Comparison of ENCODE assay signal across 8 mouse cellular contexts in genomic region chr11:43528683-43529499, GRCm38 (mm10). TPM values are rescaled to one million over a fixed set of nuclear protein-coding genes. Genes with fewer than 3 reads are reported as not detected.
DNase-seq lines count a peak whose midpoint lies in the region; ATAC-seq and TF ChIP-seq lines count a peak whose summit lies in the region.

TSS of gene Ccnjl (plus strand) at chr11:43528784.

- no peak for DNase-seq in ES-E14 (ENCODE audit: low read depth, low spot score)
- DNase-seq in heart, postnatal 25 days (ENCODE audit: low spot score), result peak; percentile 16
- DNase-seq in kidney, postnatal 4 days, result peak; percentile 84 to 88
- peak; percentile 52 for DNase-seq in lung, postnatal 36 days
- peak; percentile 89 for DNase-seq in retina, postnatal 1 day
- peak; percentile 54 for DNase-seq in urinary bladder, postnatal 14 days (ENCODE audit: low spot score)

- H3K9ac ChIP-seq in ES-E14 (ENCODE audit: insufficient read depth, low read depth, low read length, poor library complexity, severe bottlenecking), result peak within 1 kb of the TSS; percentile 83
- peak within 1 kb of the TSS; percentile 79 for H3K9ac ChIP-seq in forebrain, embryonic 13.5 days

- H3K27me3 ChIP-seq in forebrain, embryonic 13.5 days, result no peaks in the 10 kb centered on the region

- H3K9me3 ChIP-seq in ES-E14 (ENCODE audit: control insufficient read depth, insufficient read depth, low read depth, low read length), result no peaks in the 10 kb centered on the region
- no peaks in the 10 kb centered on the region for H3K9me3 ChIP-seq in forebrain, embryonic 13.5 days (replicated peaks)

- intact Hi-C loops in heart, postnatal 25 days (cut with DNase I), result loop anchor here (5.0 kb wide), 1 partner anchor 38 kb away; no protein-coding TSS in a partner anchor

- no peak within 1 kb of the TSS for H3K27ac ChIP-seq in ES-E14 (ENCODE audit: insufficient read depth, low read depth, low read length, poor library complexity, severe bottlenecking)
- H3K27ac ChIP-seq in forebrain, embryonic 13.5 days, result peak within 1 kb of the TSS; percentile 67

- peak; percentile 80 for ATAC-seq in cerebellum, adult (ENCODE audit: insufficient number of reproducible peaks, low FRiP score, low TSS enrichment)
- peak; percentile 92 for ATAC-seq in forebrain, embryonic 13.5 days

- peak within 1 kb of the TSS; percentile 86 to 95 for H3K4me3 ChIP-seq in ES-E14 (ENCODE audit: insufficient read depth in 1 of 2, low read depth in 1 of 2, low read length in 2 of 2, poor library complexity in 1 of 2, severe bottlenecking in 1 of 2)
- H3K4me3 ChIP-seq in forebrain, embryonic 13.5 days, result peak within 1 kb of the TSS; percentile 77

- H3K4me2 ChIP-seq in forebrain, embryonic 13.5 days, result peak within 1 kb of the TSS; percentile 86

- in situ Hi-C loops in ES-E14 (cut with MboI; ENCODE audit: low sequenced_read_pairs in 2 of 2, unreplicated experiment in 2 of 2), result no loop called here

- H3K4me1 ChIP-seq in ES-E14 (ENCODE audit: control insufficient read depth in 2 of 2, insufficient read depth in 2 of 2, low read length in 2 of 2, poor library complexity in 1 of 2), result peaks cover 8 to 11% of the 10 kb centered on the region in 2 experiments
- peaks cover 30% of the 10 kb centered on the region for H3K4me1 ChIP-seq in forebrain, embryonic 13.5 days

- WGBS in forebrain, embryonic 13.5 days, result under 1% methylated on average over 71 of the region's 79 CpGs

- H3K36me3 ChIP-seq in ES-E14 (ENCODE audit: control insufficient read depth, insufficient read depth, low read length, poor library complexity, severe bottlenecking), result no peaks in the 10 kb centered on the region
- peaks cover 9% of the 10 kb centered on the region; the same call in 1 of the 2 replicates for H3K36me3 ChIP-seq in forebrain, embryonic 13.5 days (ENCODE audit: poor library complexity, severe bottlenecking)

TF ChIP-seq in ES-E14, 5 proteins besides CTCF, POLR2A, EP300 and RAD21:
- TF ChIP-seq HCFC1 (IDR thresholded peaks at IDR 0.05; ENCODE audit: borderline replicate concordance, insufficient read depth, low read length) (peak; percentile 11; the same call in 1 of the 2 replicates), CHD2 (IDR thresholded peaks at IDR 0.05; ENCODE audit: low read depth, low read length) (no peak)
TF ChIP-seq in ES-E14: peak in this region for 1.

RNA-seq across cellular contexts. Expression of gene Ccnjl, which starts in this region (rescaled TPM):
- total RNA-seq in ES-E14 (2012; rRNA removed), result 1.0 and 2.1 TPM in 2 replicates
- 13.9 and 15.1 TPM in 2 replicates for polyA plus RNA-seq in forebrain, embryonic 13.5 days (2015; fragmentation: Nextera tagmentation; extraction: Ambion mirVana)
- total RNA-seq in heart, postnatal 25 days (2021), result 1 to 10 TPM; 2.3 to 3.5 TPM
